Mouse (Mus musculus) liver, postnatal 0 days (tissue): ENCODE data around the gene Gm13030.
"Not testable (repeated sequence)": the region's sequence is repeated elsewhere in the genome, so short reads cannot be mapped to it uniquely, and the experiment has no call there.

ENCODE experiments used
- CTCF ChIP-seq: sonication (generic); IDR thresholded peaks from 2 replicates; pipeline ENCODE4 v1.5.1; 2016; ENCODE audit warnings: antibody characterized with exemption, low read depth
- EP300 ChIP-seq: IDR thresholded peaks from 2 replicates; pipeline ENCODE4 v1.6.1; 2016; ENCODE audit warnings: antibody characterized with exemption, low read depth, mild to moderate bottlenecking

GRCm38 (mm10) chr4:138875275-138875674 lies 1.5 kb upstream of the Gm13030 start:
- TF ChIP-seq CTCF, EP300: not testable (repeated sequence)
